Mouse (Mus musculus): ENCODE measurements around the gene Tctex1d4. TPM values are rescaled to one million over a fixed set of nuclear protein-coding genes. Genes with fewer than 3 reads are reported as not detected.
A peak's percentile ranks its signal among the peaks of the same experiment; 100 is the strongest.

The Tctex1d4 gene
- total and polyA plus RNA-seq, 2 experiments from 2014 or later: not detected

- peaks cover 9% of the 10 kb centered on the region; the same call in 1 of the 2 replicates for H3K27me3 ChIP-seq (ENCODE audit: control insufficient read depth, insufficient read depth, low read length)
- TF ChIP-seq CTCF (IDR thresholded peaks at IDR 0.05; ENCODE audit: low read depth) (no peak), EP300 (IDR thresholded peaks at IDR 0.05; ENCODE audit: low read depth) (no peak)
- peak within 1 kb of the TSS; percentile 78 for H3K4me2 ChIP-seq (ENCODE audit: low read depth, low read length)
- peak; percentile 95 for DNase-seq (ENCODE audit: low spot score)
- 0 out of 2 replicates have a peak, but pooled peaks cover 4% of the 10 kb centered on the region for H3K4me1 ChIP-seq (ENCODE audit: control insufficient read depth, insufficient read depth)
- H3K4me3 ChIP-seq (ENCODE audit: low read depth, low read length): peak within 1 kb of the TSS; percentile 70
- H3K9me3 ChIP-seq (replicated peaks; ENCODE audit: control insufficient read depth, low read length): no peaks in the 10 kb centered on the region
- H3K36me3 ChIP-seq (replicated peaks; ENCODE audit: control insufficient read depth, insufficient read depth, low read length): no peaks in the 10 kb centered on the region
- peak; percentile 94 for ATAC-seq (ENCODE audit: insufficient read depth, low read depth)
- peak within 1 kb of the TSS; percentile 7 for H3K27ac ChIP-seq (ENCODE audit: low read depth)
- 3% methylated on average over 39 of the region's 48 CpGs for whole genome bisulfite sequencing
- peak within 1 kb of the TSS; percentile 61 for H3K9ac ChIP-seq (replicated peaks; ENCODE audit: low read depth, low read length)
Measured at GRCm38 (mm10) chr4:117133817-117134600, 7.4 kb downstream of the Tctex1d4 start, which contains the start of gene Plk3. Gene Plk3, minus strand, starts transcription at chr4:117133963.

- 0 out of 2 replicates have a peak, but pooled peaks cover 4% of the 10 kb centered on the region for H3K4me1 ChIP-seq (ENCODE audit: control insufficient read depth, insufficient read depth)
- H3K27ac ChIP-seq (ENCODE audit: low read depth): no peak overlapping the region; the same call in 1 of the 2 replicates
- H3K4me3 ChIP-seq (ENCODE audit: low read depth, low read length): no peak overlapping the region
- no peak for TF ChIP-seq EP300 (IDR thresholded peaks at IDR 0.05; ENCODE audit: low read depth)
- TF ChIP-seq CTCF (IDR thresholded peaks at IDR 0.05; ENCODE audit: low read depth): no peak
- H3K9me3 ChIP-seq (replicated peaks; ENCODE audit: control insufficient read depth, low read length): no peaks in the 10 kb centered on the region
- H3K4me2 ChIP-seq (ENCODE audit: low read depth, low read length): no peak overlapping the region
- peaks cover 9% of the 10 kb centered on the region; the same call in 1 of the 2 replicates for H3K27me3 ChIP-seq (ENCODE audit: control insufficient read depth, insufficient read depth, low read length)
- no peaks in the 10 kb centered on the region for H3K36me3 ChIP-seq (replicated peaks; ENCODE audit: control insufficient read depth, insufficient read depth, low read length)
- DNase-seq (ENCODE audit: low spot score): no peak
- 27% methylated on average over 2 of the region's 2 CpGs for WGBS
- no peak overlapping the region for H3K9ac ChIP-seq (replicated peaks; ENCODE audit: low read depth, low read length)
- no peak for ATAC-seq (ENCODE audit: insufficient read depth, low read depth)
Measured at GRCm38 (mm10) chr4:117134601-117134995, 8.0 kb downstream of the Tctex1d4 start.

- no peak for DNase-seq (ENCODE audit: low spot score)
- H3K9ac ChIP-seq (replicated peaks; ENCODE audit: low read depth, low read length): no peak overlapping the region
- ATAC-seq (ENCODE audit: insufficient read depth, low read depth): no peak
- no peak overlapping the region for H3K27ac ChIP-seq (ENCODE audit: low read depth)
- H3K4me2 ChIP-seq (ENCODE audit: low read depth, low read length): no peak overlapping the region
- TF ChIP-seq CTCF (IDR thresholded peaks at IDR 0.05; ENCODE audit: low read depth) (no peak), EP300 (IDR thresholded peaks at IDR 0.05; ENCODE audit: low read depth) (no peak)
- no peaks in the 10 kb centered on the region for H3K9me3 ChIP-seq (replicated peaks; ENCODE audit: control insufficient read depth, low read length)
- WGBS: 33% methylated on average over 8 of the region's 8 CpGs
- no peaks in the 10 kb centered on the region for H3K36me3 ChIP-seq (replicated peaks; ENCODE audit: control insufficient read depth, insufficient read depth, low read length)
- no peak overlapping the region for H3K4me3 ChIP-seq (ENCODE audit: low read depth, low read length)
- H3K4me1 ChIP-seq (ENCODE audit: control insufficient read depth, insufficient read depth): 0 out of 2 replicates have a peak, but pooled peaks cover 4% of the 10 kb centered on the region
- peaks cover 9% of the 10 kb centered on the region; the same call in 1 of the 2 replicates for H3K27me3 ChIP-seq (ENCODE audit: control insufficient read depth, insufficient read depth, low read length)
Measured at GRCm38 (mm10) chr4:117136034-117136433, 9.4 kb downstream of the Tctex1d4 start.

GRCm38 (mm10) chr4:117138295-117139216, 12.0 kb downstream of the Tctex1d4 start:
- Histone ChIP-seq H3K27ac (ENCODE audit: low read depth) (no peak overlapping the region), H3K4me1 (ENCODE audit: control insufficient read depth, insufficient read depth) (0 out of 2 replicates have a peak, but pooled peaks cover 4% of the 10 kb centered on the region), H3K4me2 (ENCODE audit: low read depth, low read length) (no peak overlapping the region), H3K27me3 (ENCODE audit: control insufficient read depth, insufficient read depth, low read length) (no peaks in the 10 kb centered on the region), H3K36me3 (replicated peaks; ENCODE audit: control insufficient read depth, insufficient read depth, low read length) (no peaks in the 10 kb centered on the region), H3K4me3 (ENCODE audit: low read depth, low read length) (no peak overlapping the region), H3K9me3 (replicated peaks; ENCODE audit: control insufficient read depth, low read length) (no peaks in the 10 kb centered on the region), H3K9ac (replicated peaks; ENCODE audit: low read depth, low read length) (no peak overlapping the region)
- ATAC-seq (ENCODE audit: insufficient read depth, low read depth): no peak
- 61% methylated on average over 16 of the region's 17 CpGs for WGBS
- no peak for DNase-seq (ENCODE audit: low spot score)
- no peak for TF ChIP-seq EP300 (IDR thresholded peaks at IDR 0.05; ENCODE audit: low read depth)
- TF ChIP-seq CTCF (IDR thresholded peaks at IDR 0.05; ENCODE audit: low read depth): no peak

GRCm38 (mm10) chr4:117139217-117139612, 12.6 kb downstream of the Tctex1d4 start:
- DNase-seq (ENCODE audit: low spot score) (no peak), ATAC-seq (ENCODE audit: insufficient read depth, low read depth) (no peak)
- no peak overlapping the region for H3K4me2 ChIP-seq (ENCODE audit: low read depth, low read length)
- no peak overlapping the region for H3K4me3 ChIP-seq (ENCODE audit: low read depth, low read length)
- H3K36me3 ChIP-seq (replicated peaks; ENCODE audit: control insufficient read depth, insufficient read depth, low read length): no peaks in the 10 kb centered on the region
- no peaks in the 10 kb centered on the region for H3K27me3 ChIP-seq (ENCODE audit: control insufficient read depth, insufficient read depth, low read length)
- WGBS: 5% methylated on average over 2 of the region's 2 CpGs
- TF ChIP-seq CTCF (IDR thresholded peaks at IDR 0.05; ENCODE audit: low read depth) (peak; percentile 65), EP300 (IDR thresholded peaks at IDR 0.05; ENCODE audit: low read depth) (no peak)
- 0 out of 2 replicates have a peak, but pooled peaks cover 2% of the 10 kb centered on the region for H3K4me1 ChIP-seq (ENCODE audit: control insufficient read depth, insufficient read depth)
- no peak overlapping the region for H3K27ac ChIP-seq (ENCODE audit: low read depth)
- no peaks in the 10 kb centered on the region for H3K9me3 ChIP-seq (replicated peaks; ENCODE audit: control insufficient read depth, low read length)
- H3K9ac ChIP-seq (replicated peaks; ENCODE audit: low read depth, low read length): no peak overlapping the region

Measured in heart, postnatal 0 days (tissue).